Mouse (Mus musculus) olfactory bulb, adult 2 months (tissue): Measurements from ENCODE around the gene Ano6.

Source experiments
- CTCF ChIP-seq: fragments of 200-500 bp; IDR thresholded peaks from 2 replicates; pipeline ENCODE4 v1.5.1; 2012; ENCODE audit warnings: low read depth, mild to moderate bottlenecking, low read length, moderate library complexity; ENCODE audit not compliant: insufficient read depth
- POLR2A ChIP-seq: fragments of 200-500 bp; IDR thresholded peaks from 2 replicates; pipeline ENCODE4 v1.6.1; 2012; ENCODE audit warnings: mild to moderate bottlenecking, low read depth, low read length, moderate library complexity; ENCODE audit not compliant: insufficient read depth

DNA sequence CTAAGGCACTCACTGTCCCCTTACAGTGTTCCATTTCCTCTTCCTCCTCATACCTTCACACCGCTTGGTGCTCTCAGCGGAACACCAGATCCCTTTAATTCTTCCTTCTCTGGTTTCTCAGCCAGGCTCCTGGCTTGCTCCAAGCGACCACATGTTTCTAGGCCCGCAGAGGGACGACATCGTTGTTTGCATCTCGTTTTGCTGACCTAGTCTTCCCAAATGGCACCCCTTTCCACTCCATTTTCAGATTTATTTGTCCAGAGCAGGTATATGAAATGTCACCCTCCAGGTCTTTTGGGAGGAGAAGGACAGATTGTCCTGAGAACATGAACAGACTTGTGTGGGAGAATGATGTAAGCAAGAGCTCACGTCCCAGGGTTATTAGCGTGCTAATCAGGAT, 30.0 kb downstream of the Ano6 start:
- TF ChIP-seq POLR2A (no peak), CTCF (no peak)
